Mouse (Mus musculus) forebrain, embryonic 14.5 days (tissue): ENCODE data around the gene Pklr. TPM values are rescaled to one million over a fixed set of nuclear protein-coding genes. Genes with fewer than 3 reads are reported as not detected.
A peak's percentile ranks its signal among the peaks of the same experiment; 100 is the strongest.
"Not testable (repeated sequence)": the region's sequence is repeated elsewhere in the genome, so short reads cannot be mapped to it uniquely, and the experiment has no call there.

ENCODE experiments used
- ATAC-seq: fragments of 200-750 bp; cut with Nextera tagmentation; 2 replicates; pipeline ENCODE4 v1.8.0; 2017; ENCODE audit warnings: mild to moderate bottlenecking, moderate library complexity
- DNase-seq: peaks from one replicate; pipeline ENCODE4 v3.0.0-alpha.2; 2015; ENCODE audit warnings: low spot score
- H3K27ac ChIP-seq: fragments of 300-500 bp; sonication (generic); 2 replicates; pipeline ENCODE4 v1.5.1; 2014; ENCODE audit warnings: low read depth, mild to moderate bottlenecking, control low read depth, low read length, moderate library complexity
- H3K27me3 ChIP-seq: fragments of 300-500 bp; sonication (generic); replicated peaks from 2 replicates; pipeline ENCODE4 v1.6.1; 2014; ENCODE audit warnings: low read length, control low read depth, mixed read lengths; ENCODE audit not compliant: control insufficient read depth, insufficient read depth
- H3K36me3 ChIP-seq: fragments of 300-500 bp; sonication (generic); 2 replicates; pipeline ENCODE4 v1.6.1; 2014; ENCODE audit warnings: low read length, control low read depth; ENCODE audit not compliant: control insufficient read depth, insufficient read depth
- H3K4me1 ChIP-seq: fragments of 300-500 bp; sonication (generic); 2 replicates; pipeline ENCODE4 v1.6.1; 2014; ENCODE audit warnings: antibody characterized with exemption, low read length, control low read depth; ENCODE audit not compliant: control insufficient read depth, insufficient read depth
- H3K4me2 ChIP-seq: fragments of 300-500 bp; sonication (generic); 2 replicates; pipeline ENCODE4 v1.6.1; 2014; ENCODE audit warnings: mild to moderate bottlenecking, control low read depth, low read length
- H3K4me3 ChIP-seq: fragments of 300-500 bp; sonication (generic); 2 replicates; pipeline ENCODE4 v1.5.1; 2014; ENCODE audit warnings: low read depth, low read length, control low read depth
- H3K9ac ChIP-seq: fragments of 300-500 bp; sonication (generic); 2 replicates; pipeline ENCODE4 v1.6.1; 2014; ENCODE audit warnings: mild to moderate bottlenecking, low read length, control low read depth, moderate library complexity
- H3K9me3 ChIP-seq: fragments of 300-500 bp; sonication (generic); replicated peaks from 2 replicates; pipeline ENCODE4 v1.6.1; 2016; ENCODE audit warnings: low read length, control low read depth, mixed read lengths; ENCODE audit not compliant: control insufficient read depth
- WGBS: fragments of 180-500 bp; shearing (Covaris S2); extraction: QIAGEN DNeasy Blood & Tissue Kit; methylation state at CpG from one replicate; pipeline ENCODE4 v1.1.7; 2014; 5-methylcytosine and 5-hydroxymethylcytosine counted together
- polyA plus RNA-seq: library from polyadenylated mRNA; unstranded; fragments of >200 nt; fragmentation: Nextera tagmentation; extraction: Ambion mirVana; gene quantifications from 2 replicates; pipeline ENCODE4 v1.2.1, GENCODE M21; 2014

Pklr gene
- polyA plus RNA-seq, 1 experiment from 2014 or later, result 0.06 TPM

GRCm38 (mm10) chr3:89156951-89157350 is 21.0 kb downstream of the Pklr start:
- H3K9ac ChIP-seq, result no peak overlapping the region
- H3K9me3 ChIP-seq, result no peaks in the 10 kb centered on the region
- H3K4me1 ChIP-seq, result peaks cover 8% of the 10 kb centered on the region; the same call in 1 of the 2 replicates
- H3K4me3 ChIP-seq, result no peak overlapping the region
- ATAC-seq (no peak), DNase-seq (no peak)
- H3K27ac ChIP-seq, result no peak overlapping the region
- H3K4me2 ChIP-seq, result no peak overlapping the region
- H3K36me3 ChIP-seq, result peaks cover 3% of the 10 kb centered on the region; the same call in 1 of the 2 replicates
- 90% methylated on average over 8 of the region's 8 CpGs for WGBS
- no peaks in the 10 kb centered on the region for H3K27me3 ChIP-seq

- ATAC-seq (no peak), DNase-seq (peak; percentile 17)
- Histone ChIP-seq H3K9me3 (no peaks in the 10 kb centered on the region), H3K4me1 (peaks cover 8% of the 10 kb centered on the region; the same call in 1 of the 2 replicates), H3K36me3 (no peaks in the 10 kb centered on the region), H3K27me3 (no peaks in the 10 kb centered on the region), H3K4me3 (peak overlapping the region; percentile 73), H3K27ac (no peak overlapping the region), H3K4me2 (peak overlapping the region; percentile 95), H3K9ac (peak overlapping the region; percentile 45; the same call in 1 of the 2 replicates)
- WGBS, result 23% methylated on average over 7 of the region's 7 CpGs
These were observed 22.7 kb downstream of the Pklr start for GRCm38 (mm10) chr3:89158651-89159050.

GRCm38 (mm10) chr3:89159211-89159610 is 23.3 kb downstream of the Pklr start:
- H3K9ac ChIP-seq, result peak overlapping the region; percentile 81
- peak; percentile 13; the same call in 1 of the 2 replicates for ATAC-seq
- H3K27ac ChIP-seq, result no peak overlapping the region
- H3K4me2 ChIP-seq, result peak overlapping the region; percentile 95
- peak; percentile 23 for DNase-seq
- 1% methylated on average over 13 of the region's 13 CpGs for WGBS
- H3K27me3 ChIP-seq, result no peaks in the 10 kb centered on the region
- H3K36me3 ChIP-seq, result no peaks in the 10 kb centered on the region
- H3K4me3 ChIP-seq, result peak overlapping the region; percentile 73
- H3K4me1 ChIP-seq, result peaks cover 11% of the 10 kb centered on the region; the same call in 1 of the 2 replicates
- H3K9me3 ChIP-seq, result no peaks in the 10 kb centered on the region

GRCm38 (mm10) chr3:89159616-89160344 is 23.8 kb downstream of the Pklr start, which contains the start of gene Hcn3:
TSS of gene Hcn3 (minus strand) at chr3:89160196.
- WGBS, result under 1% methylated on average over 50 of the region's 66 CpGs
- Histone ChIP-seq H3K9ac (peak within 1 kb of the TSS; percentile 81), H3K4me2 (peak within 1 kb of the TSS; percentile 95), H3K4me1 (peaks cover 11% of the 10 kb centered on the region; the same call in 1 of the 2 replicates), H3K36me3 (no peaks in the 10 kb centered on the region), H3K4me3 (peak within 1 kb of the TSS; percentile 73), H3K27ac (no peak within 1 kb of the TSS), H3K9me3 (no peaks in the 10 kb centered on the region), H3K27me3 (no peaks in the 10 kb centered on the region)
- ATAC-seq, result peak; percentile 86
- peak; percentile 88 for DNase-seq

- H3K4me1 ChIP-seq, result peaks cover 18% of the 10 kb centered on the region; the same call in 1 of the 2 replicates
- ATAC-seq, DNase-seq, H3K36me3 ChIP-seq, H3K4me3 ChIP-seq, H3K27ac ChIP-seq, H3K9me3 ChIP-seq, H3K4me2 ChIP-seq, H3K9ac ChIP-seq, H3K27me3 ChIP-seq: not testable (repeated sequence)
These were observed 25.3 kb downstream of the Pklr start for GRCm38 (mm10) chr3:89161207-89161606.

- Histone ChIP-seq H3K4me3 (no peak overlapping the region), H3K27ac (no peak overlapping the region), H3K27me3 (no peaks in the 10 kb centered on the region), H3K4me2 (no peak overlapping the region), H3K9me3 (no peaks in the 10 kb centered on the region), H3K36me3 (peaks cover 6% of the 10 kb centered on the region), H3K9ac (no peak overlapping the region), H3K4me1 (peaks cover 23% of the 10 kb centered on the region)
- ATAC-seq, result no peak
- no peak for DNase-seq
- 86% methylated on average over 4 of the region's 4 CpGs for WGBS
These were observed 25.8 kb downstream of the Pklr start for GRCm38 (mm10) chr3:89161786-89162185.

GRCm38 (mm10) chr3:89163123-89163522 is 27.2 kb downstream of the Pklr start:
- peaks cover 18% of the 10 kb centered on the region for H3K36me3 ChIP-seq
- WGBS, result 83% methylated on average over 1 of the region's 1 CpGs
- H3K4me3 ChIP-seq, result no peak overlapping the region
- H3K9ac ChIP-seq, result no peak overlapping the region
- ATAC-seq (no peak), DNase-seq (no peak)
- no peak overlapping the region for H3K27ac ChIP-seq
- no peak overlapping the region for H3K4me2 ChIP-seq
- H3K4me1 ChIP-seq, result peaks cover 20% of the 10 kb centered on the region
- no peaks in the 10 kb centered on the region for H3K9me3 ChIP-seq
- H3K27me3 ChIP-seq, result no peaks in the 10 kb centered on the region

- Histone ChIP-seq H3K36me3 (peaks cover 24% of the 10 kb centered on the region), H3K9ac (peak overlapping the region; percentile 97), H3K4me2 (peak overlapping the region; percentile 79), H3K9me3 (no peaks in the 10 kb centered on the region), H3K4me1 (peaks cover 18% of the 10 kb centered on the region), H3K27me3 (no peaks in the 10 kb centered on the region), H3K4me3 (peak overlapping the region; percentile 83), H3K27ac (no peak overlapping the region)
- WGBS, result 77% methylated on average over 5 of the region's 5 CpGs
- DNase-seq (no peak), ATAC-seq (no peak)
These were observed 27.8 kb downstream of the Pklr start for GRCm38 (mm10) chr3:89163643-89164245.
